Mouse (Mus musculus) gastrocnemius, adult 8-10 months (tissue): ENCODE results near the gene Cdc6. TPM values are rescaled to one million over a fixed set of nuclear protein-coding genes. Genes with fewer than 3 reads are reported as not detected.

Experiments
- DNase-seq, 2 experiments: peaks; one replicate each; pipeline ENCODE4 v3.0.0; 2022; ENCODE audit warnings: low spot score in 2 of 2
- total RNA-seq, 4 experiments: library from RNA; stranded (reverse); gene quantifications; 2 replicates each; pipeline ENCODE4 v1.2.4; 2022

The Cdc6 gene
- total RNA-seq, 4 experiments from 2014 or later, result 0.07 to 0.13 TPM; not detected in 2

DNA sequence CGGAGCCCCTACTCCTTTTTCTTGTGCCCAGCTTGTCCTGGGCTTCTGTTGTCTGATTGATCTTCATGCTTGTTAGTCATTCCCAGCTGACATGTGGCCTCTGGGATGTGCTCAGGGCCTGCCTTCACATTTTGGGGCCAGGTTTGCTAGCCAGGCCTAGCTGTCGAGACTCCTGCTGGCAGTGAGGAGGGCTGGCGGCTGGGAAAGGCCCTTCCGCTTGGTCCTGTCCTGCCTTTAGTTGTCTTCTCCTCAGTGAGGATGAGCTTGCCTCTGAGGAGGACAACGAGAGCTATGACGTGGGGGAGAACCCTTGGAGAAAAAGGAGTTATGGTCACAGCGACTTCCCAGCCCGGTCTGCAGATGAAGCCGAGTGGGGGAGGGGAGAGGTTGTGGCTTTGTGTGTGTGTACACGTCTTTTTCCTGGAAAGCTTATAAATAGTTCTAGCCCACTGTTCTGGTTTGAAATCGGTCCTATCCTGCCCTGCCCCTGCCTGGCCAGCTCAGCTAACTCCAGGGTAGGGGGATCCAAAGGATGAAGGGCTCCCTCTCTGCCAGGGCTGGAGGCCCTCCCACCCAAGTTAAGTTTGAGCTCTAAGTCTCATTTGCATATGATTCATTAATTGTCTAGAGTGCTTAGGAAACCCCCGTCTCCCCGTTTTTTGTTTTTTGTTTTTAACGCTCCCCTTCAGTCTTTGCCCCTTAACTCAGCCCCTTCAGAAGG is 36.3 kb downstream of the Cdc6 start:
- no peak for DNase-seq

DNA sequence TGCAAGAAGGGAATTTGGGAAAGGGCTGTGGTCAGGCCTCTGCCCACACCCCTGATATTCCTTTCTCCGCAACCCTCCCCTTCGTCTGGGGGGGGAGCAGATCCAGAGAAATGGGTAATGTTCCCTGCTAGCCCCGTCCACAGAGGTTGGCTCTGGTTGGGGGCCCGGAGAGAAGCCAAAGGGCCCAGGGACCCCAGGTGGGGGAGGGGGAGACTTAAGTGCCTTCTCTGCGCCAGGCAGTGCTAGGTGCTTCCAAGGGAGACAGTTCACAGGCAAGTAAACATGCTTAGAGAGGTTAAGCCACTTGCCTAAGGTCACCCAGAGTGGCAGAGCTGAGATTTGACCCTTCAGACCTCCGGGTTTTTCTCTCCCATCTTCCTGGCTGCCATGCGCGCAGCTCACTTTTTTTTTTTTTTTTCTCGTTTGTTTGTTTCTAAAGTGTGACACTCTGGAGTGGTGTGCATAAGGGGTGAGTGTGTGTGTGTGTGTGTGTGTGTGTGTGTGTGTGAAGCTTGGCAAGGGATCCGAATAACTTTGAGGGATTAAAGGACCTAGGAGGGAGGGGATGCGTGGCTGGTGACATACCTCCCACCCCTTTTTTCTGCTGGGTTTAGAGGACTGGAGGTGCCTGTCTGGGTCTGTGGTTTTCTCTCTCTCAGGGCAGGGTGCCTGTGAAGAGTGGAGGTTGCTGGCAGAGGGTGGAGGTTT is 37.5 kb downstream of the Cdc6 start:
- DNase-seq, result no peak

DNA sequence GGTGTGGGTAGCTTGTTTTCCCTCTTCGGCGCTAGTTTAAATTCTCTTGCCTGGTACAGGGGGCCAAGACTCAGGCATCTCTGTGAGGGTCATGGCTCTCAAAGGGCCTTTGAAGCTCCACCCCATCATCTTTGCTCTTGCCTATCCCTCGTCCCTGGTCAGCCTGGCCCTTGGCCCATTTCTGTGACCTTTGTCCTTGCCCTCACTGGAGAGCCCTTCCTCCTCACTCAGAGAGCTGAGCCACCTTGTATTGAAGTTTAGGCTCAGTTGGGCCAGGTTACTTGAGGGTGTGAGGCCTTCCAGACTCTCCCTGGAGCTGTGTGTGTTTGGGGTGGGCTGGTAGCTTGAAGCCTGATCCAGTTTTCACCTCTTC is 38.0 kb downstream of the Cdc6 start:
- DNase-seq, result no peak

DNA sequence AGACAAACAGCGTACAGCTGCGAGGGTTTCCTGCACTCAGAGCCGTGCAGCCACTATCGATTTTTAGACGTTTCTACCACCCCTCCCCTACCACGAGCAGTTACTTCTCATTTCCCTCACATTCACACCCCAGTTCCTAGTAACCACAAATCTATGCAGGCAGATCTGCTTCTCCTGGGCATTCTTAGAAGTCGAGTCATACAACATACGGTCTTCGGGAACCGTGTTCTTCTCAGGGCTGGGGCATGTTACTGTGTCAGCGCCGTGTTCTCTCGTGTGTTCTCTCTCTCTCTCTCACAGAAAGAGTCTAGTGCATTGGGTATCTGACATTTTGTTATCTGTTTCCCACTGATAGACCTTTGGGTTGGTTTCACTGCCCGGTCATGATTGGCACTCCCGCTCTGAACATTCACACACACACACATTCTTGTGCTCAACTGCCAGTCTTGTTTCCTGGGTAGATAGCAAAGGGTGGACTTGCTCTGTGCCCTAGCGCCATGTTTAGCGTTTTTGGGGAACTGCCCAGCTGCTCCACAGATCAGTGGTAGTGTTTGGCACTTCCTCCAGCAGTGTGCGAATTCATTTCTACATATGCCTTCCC is 40.5 kb downstream of the Cdc6 start:
- no peak for DNase-seq

DNA sequence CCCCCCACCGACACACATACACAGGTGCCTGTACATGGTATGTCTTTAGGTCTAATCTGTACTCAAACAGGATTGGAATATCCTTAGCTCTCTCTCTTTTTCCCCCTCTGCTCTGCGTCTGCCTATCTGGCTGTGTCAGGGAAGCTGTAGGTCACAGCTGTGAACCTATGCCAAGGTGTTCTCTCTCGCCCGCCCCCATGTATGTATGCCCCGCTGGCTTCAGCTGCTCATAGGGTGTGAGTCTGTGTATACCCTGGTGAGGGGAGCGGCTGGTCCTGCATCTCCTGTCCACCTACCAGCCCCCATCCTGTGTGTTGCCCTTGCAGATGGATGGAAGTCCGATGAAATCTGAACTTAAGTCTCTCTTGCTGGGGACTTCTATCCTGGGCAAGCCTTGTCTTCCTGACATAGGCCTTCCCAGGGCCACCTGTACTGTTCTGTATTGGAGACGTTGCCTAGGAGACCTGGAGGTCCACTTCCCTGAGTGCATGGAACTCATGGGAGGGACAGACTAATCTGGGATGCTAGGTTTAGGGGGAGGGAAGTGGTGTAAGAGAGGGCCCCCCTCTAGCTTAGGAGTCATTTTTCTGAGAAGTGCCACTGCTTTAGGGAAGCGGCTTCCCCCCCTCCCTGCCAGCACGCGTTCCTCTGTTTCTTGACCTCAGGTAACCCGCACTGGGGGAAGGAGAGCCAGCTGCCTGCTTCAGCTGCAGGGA is 41.8 kb downstream of the Cdc6 start:
- DNase-seq, result no peak

DNA sequence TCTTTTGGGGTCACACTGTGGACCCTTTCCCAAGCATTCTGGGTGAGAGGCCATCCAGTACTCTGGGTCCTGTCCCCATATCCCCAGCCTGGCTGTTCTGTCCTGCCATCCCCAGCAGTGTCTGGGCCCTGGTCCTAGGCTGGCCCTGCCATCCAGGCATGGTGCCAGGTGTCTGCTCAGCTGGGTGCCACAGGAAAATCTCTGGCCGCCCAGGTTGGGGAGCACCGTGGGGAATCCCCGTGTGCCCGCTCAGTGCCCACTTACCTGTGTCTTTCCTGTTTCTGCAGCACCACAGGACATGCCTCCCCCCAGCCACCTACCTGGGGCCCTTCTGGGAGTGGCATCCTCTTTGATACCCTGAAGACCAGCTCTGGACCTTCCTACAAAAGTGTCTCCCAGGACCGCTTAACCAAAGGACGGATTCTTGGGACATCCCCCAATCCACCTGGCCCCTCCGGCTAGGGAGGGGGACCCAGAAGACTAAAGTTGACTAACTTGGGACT is 42.4 kb downstream of the Cdc6 start:
- peak in 1 of 2 experiments; percentile 64 for DNase-seq

DNA sequence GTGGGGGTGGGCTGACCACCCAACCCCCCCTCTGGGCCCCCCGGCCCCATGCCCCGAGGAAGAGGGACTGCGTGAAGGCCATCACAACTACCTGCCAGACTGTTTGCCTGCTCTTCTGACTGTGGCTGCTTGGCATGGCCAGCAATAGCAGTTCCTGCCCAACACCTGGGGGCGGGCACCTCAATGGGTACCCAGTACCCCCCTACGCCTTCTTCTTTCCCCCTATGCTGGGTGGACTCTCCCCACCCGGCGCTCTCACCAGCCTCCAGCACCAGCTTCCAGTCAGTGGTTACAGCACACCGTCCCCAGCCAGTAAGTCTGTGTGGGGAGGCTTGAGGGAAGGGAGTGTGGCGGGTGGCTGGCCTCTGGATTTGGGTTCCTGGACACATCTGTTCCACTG is 42.9 kb downstream of the Cdc6 start:
- DNase-seq, result no peak

DNA sequence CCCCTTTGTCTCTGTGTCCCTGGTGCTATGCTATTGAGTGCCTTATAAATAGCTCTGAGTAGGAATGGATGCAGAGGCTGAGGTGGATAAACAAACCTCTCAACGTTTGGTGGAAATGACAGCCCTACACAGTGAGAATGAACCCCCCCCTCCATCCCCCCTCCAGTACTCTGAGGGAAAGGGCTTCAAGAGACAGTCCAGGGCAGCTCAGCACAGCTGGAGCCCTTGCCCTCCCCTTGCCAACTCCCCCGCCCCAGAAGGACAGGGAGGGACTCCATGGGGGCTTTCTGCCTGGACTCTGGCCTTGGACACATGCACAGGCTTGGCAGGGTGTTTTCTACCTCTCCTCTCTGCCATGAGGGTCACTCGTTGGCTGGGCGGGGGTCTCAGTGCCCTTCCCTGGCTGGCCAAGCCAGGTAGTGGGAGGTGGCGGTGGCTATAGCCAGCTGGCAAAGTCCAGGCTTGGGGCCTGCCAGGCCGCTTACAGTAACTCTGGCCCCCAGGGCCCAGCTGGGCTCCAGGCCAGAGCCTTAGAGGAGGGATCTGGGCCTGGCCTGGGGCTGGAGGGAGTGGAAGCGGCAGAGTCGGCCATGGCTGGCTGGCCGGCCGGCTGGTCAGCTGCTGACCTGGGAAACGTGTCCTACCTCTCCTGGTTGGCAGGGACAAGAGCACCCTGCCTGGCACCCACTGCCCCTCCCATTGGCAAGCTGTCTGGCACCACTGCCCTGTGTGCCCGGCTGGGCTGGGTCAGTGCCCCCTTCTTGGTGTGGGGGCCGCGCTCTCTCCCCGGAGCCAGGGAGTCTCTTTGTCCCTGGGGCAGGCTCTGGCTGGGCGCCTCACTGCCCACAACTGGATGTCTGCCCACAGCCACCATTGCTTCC is 43.7 kb downstream of the Cdc6 start:
- DNase-seq, result peak; percentile 93 to 98

DNA sequence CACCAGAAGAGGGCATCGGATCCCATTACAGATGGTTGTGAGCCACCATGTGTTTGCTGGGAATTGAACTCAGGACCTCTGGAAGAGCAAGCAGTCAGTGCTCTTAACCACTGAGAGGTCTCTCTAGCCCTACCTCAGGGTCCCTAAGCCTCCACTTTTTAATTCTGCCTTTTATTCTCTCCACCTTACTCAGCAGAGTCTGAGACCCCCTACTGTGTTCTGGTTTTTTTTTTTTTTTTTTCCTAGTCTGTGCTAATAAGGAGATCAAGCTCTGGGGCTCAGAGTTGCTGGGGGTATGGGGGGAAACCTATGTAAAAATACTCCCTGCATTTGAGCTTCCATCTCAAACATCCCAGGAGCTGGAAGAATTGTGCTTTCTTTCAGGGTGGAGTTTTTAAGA is 44.5 kb downstream of the Cdc6 start:
- no peak for DNase-seq

DNA sequence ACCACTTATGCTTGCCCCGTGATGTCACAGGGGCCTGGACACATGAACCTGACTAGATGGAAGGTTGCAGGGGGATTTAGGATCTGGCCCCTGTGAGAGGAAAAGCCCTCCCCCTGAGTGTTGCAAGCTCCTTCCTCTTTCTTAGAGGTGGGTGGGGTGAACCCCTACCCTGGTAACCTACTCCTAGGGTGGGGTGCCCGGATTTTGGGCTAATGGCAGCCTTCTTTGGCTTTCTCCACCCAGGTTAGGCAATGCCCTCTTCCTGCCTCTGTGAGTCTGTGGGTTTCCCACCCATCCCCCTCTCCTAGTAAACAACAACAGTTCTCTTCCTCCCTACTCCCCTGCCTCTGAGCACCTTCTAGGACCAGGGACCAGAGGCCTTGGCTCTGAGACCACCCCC is 45.1 kb downstream of the Cdc6 start:
- DNase-seq, result no peak

DNA sequence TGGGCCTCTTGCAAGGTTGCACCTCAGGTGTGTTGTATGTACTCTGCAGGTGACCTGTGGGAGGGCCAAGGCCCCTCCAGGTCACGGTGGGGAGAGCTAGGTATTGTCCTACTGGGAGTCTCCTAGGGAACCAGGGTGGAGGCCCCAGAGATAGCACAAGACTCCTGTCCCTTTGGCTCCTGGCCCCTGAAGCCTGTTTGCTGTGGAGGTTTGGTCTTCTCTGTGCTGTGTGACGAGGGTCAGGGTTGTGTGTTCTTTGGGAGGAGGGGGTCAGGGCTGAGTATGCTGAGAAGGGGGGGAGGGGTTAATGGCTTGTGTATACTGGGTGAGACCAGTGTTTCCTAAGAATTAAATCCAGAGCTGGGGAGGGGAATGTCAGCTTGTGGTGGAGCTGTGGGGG is 45.8 kb downstream of the Cdc6 start:
- no peak for DNase-seq

DNA sequence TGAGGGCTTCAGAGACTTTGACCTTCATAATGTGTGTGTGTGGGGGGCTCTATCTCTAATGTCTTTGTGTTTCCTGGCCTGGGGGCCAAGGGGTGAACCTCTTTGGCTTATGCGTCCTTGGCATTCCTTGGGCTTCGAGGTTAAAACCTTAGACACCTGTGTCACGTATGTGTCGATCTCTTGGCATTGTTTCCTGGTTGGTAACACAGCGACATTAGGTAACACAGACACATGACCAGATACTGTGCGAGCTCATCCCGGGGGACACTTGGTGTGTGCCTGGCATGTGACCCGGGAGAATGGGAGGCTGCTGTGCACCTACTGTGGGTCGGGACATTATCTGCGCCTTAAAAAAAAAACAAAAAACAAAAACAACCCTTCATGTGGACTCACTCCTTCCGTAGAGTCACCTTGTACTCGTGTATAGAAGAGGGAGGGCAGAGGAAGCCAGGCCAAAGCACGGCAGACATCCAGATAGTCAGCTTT is 46.3 kb downstream of the Cdc6 start:
- DNase-seq, result no peak

DNA sequence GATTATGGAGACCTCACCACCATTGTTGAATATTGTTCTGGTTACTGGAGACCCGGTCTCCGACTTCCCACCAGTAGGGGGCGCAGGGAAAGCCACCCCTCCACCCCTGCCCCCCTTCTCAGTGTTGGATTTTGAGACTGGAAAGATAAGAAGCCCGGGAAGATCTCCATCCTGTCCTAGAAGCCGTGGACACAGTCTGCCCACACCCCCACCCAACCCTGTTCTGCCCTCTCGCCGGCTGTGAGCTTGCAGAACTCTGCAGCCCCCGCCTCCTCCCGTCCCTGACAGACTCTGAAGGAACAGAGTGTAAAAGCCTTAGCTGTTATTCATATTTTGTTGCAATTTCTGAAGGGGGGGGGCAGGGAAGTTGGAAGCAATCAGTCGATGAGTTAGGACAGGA is 46.8 kb downstream of the Cdc6 start:
- no peak for DNase-seq

DNA sequence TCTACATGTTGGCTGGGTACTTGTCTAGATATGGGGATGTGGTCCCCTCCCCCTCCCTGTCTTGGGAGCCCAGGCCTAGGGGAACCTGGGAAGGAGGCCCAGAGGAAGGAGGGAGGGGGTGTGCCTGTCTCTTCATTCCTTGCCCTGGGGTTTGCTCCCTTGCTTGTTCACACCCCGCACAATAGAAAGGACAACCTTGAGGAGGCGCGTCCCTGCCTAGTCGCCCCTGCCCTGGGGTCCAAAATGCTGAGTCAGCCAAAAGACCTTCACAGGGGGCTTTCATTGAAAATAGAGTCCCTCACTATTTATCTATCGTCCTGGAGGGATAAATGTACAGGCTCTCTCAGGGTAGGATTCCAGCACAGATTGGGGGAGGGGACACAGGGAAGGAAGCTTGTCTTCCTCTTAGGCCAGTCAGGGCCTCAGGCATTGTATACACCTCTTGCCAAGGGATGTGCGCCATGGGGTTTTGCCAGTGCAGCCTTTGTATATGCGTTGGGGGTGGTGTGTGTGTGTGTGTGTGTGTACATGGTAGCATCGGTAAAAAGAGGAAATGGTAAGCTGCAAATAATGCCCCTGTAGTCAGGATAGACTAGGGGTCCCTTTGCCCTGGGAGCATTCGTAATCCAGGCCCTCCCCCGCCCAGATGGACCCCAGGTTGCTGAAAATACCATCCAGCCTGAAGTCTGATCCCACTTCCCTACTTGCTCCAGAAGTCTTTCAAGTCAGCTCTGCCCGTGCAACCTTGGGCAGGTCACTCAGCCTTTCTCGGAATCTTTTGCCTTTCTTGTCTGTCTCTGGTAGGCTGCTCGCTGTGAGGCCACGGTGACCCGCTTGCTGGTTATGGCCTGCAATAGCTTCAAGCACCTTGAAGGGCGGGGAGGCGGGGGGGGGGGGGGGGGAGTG is 47.5 kb downstream of the Cdc6 start:
- DNase-seq, result no peak

DNA sequence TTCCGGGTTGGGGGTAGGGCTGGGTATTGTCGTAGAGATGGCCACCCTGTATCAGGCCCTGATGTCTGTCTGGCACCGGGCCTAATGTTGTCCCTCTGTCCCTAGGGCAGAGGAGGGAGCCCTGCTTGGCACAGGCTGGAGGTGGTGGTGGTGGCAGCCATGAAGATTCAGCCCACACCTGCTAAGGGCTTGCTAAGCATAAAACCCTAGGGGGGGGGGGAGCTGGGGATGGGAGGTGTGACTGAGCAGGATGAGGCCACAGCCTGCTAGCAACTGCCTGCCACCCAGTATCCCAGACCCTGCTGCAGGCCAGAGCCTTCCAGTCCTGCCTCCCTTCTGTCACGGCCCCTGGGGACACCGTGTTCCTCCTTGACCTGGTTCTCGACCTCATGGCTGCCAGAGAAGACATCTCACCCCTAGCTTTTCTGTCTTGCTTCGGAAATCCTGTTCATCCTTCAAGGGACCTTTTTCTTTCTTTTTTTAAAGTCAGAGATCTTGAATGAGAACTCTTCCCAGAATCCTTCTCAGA is 48.2 kb downstream of the Cdc6 start:
- no peak for DNase-seq

DNA sequence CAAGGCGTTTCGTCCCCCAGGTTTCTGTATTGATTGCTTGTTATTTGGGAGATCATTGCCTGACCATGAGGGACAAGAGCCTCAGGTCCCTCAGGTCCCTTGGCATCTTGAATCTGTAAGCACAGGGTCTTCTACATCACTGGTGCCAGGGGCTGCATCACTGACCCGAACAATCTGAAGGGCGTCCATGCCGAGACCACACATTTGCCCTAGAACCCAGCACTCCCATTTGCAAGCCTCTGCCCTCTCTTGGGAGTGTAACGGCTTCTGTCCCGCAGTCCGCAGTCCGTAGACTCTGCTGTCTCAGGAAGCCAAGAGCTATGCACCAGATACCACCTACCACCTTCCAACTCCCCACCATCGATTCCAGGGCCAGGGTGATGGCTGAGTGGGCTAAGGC is 48.7 kb downstream of the Cdc6 start:
- DNase-seq, result no peak

DNA sequence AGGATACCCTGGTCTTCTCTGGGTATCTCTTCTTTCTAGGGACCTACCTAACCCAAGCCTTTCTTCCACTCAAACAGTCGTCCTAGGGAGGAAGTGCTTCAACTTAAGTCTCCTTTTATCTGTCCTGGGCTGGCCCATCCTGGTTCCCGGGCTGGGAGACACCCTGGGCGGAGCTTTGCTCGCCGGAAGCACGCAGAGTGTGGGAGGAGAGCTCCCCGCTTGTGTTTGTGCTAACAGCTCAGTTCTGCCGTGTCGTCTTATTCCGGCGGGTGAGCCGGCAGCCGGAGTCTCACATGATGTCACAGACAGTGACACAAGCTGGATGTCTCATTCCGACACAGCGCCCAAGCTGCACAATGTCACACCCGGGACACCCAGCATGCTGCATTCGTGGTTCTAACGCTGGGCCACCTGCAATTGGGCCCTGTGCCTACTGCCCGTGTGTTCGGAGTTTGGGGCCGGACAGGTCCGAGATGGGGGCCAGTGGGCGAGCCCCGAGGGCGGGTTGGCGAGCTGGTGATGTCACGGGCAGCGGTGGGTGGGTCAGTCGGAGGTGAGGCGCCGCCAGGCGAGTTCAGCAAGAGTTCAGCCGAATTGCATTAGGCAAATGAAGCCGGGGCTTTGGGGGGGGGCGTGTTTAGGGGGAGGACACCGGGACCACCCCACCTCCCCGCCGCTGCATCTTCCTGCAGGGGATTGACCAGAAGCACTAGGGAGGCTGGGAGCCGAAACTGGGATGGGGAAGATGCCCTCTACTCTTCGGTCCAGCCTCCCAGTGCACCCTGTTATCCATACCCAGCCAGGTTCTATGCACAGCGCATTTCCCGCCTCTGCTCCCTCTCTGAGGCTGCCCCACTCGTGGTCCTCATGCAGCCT is 52.1 kb downstream of the Cdc6 start:
- peak; percentile 68 to 74 for DNase-seq

DNA sequence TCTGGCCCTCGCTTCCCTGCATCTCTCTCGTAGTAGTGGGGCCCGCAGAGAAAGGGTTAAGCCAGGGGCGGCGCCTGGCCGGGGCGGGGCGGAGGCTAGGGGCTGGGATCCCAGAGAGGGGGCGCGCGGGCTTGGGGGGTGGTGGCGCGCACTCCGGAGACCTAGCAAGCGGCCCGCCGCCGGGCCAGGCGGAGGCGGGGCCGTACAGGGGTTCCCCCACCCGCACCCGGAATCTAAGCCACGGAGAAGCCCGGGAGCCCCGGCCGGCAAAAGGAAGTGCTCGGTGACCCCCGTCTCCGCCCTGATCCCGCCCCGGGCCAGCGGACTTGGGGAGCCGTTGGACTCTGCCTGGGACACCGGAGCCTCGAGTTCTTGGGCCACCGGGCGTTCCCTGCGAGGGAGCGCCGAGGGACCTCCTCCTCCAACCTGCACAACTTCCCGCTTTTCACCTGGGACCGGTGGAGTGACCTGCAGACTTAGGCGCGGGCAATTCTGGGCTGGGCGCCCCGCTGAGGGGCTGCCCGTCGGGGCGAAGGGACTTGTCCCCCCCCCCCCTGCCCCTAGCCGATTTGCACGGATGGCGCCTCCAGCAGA is 52.8 kb downstream of the Cdc6 start:
- peak in 1 of 2 experiments; percentile 56 for DNase-seq
